Mouse (Mus musculus) left cerebral cortex, adult 2 months (tissue): ENCODE measurements at regions not wholly inside any gene's neighbourhood (a gene's known extent, or its start where the extent isn't known, plus 50 kb on each side); places are given as distances from the start of the nearest gene placed in this dataset.

Experiments
- DNase-seq, 2 experiments: peaks; one replicate each; pipeline ENCODE4 v3.0.0; 2021 to 2022; ENCODE audit warnings: low spot score in 2 of 2, mixed read lengths in 1 of 2; ENCODE audit errors: extremely low spot score in 1 of 2
- H3K27ac ChIP-seq: fragments of 200-600 bp; 2 replicates; pipeline ENCODE4 v1.8.1; 2022
- H3K4me3 ChIP-seq: fragments of 200-600 bp; 2 replicates; pipeline ENCODE4 v1.8.1; 2022
- CTCF ChIP-seq: fragments of 200-600 bp; IDR thresholded peaks from 2 replicates; pipeline ENCODE4 v1.8.1; 2022; ENCODE audit warnings: antibody characterized with exemption, mild to moderate bottlenecking, moderate library complexity
- intact Hi-C: fragments of 180-260 bp; cut with DNase I; formaldehyde crosslinking; loops from one replicate; pipeline ENCODE4 v1.15.1; 2025

- H3K27ac ChIP-seq, result no peak overlapping the region
- H3K4me3 ChIP-seq, result no peak overlapping the region
- TF ChIP-seq CTCF, result no peak
- intact Hi-C loops, result no loop called here
- no peak for DNase-seq
These were observed 371.8 kb upstream of the Acvr2a start for GRCm38 (mm10) chr2:48441991-48442544.

- no peak for TF ChIP-seq CTCF
- DNase-seq, result no peak
- intact Hi-C loops, result no loop called here
- no peak overlapping the region for H3K27ac ChIP-seq
- no peak overlapping the region for H3K4me3 ChIP-seq
These were observed 367.9 kb upstream of the Acvr2a start for GRCm38 (mm10) chr2:48445898-48446604.

- H3K4me3 ChIP-seq, result no peak overlapping the region
- intact Hi-C loops, result no loop called here
- TF ChIP-seq CTCF, result no peak
- no peak for DNase-seq
- no peak overlapping the region for H3K27ac ChIP-seq
These were observed 367.3 kb upstream of the Acvr2a start for GRCm38 (mm10) chr2:48446617-48447016.

- TF ChIP-seq CTCF, result no peak
- DNase-seq, result no peak
- intact Hi-C loops, result no loop called here
- Histone ChIP-seq H3K4me3 (no peak overlapping the region), H3K27ac (no peak overlapping the region)
These were observed 364.6 kb upstream of the Acvr2a start for GRCm38 (mm10) chr2:48449165-48449842.

- DNase-seq, result peak; percentile 18 to 37
- TF ChIP-seq CTCF, result no peak
- intact Hi-C loops, result loop anchor here (2.0 to 10.0 kb wide), 5 partner anchors 48 to 452 kb away; partner anchors contain the start of gene Acvr2a
- no peak overlapping the region for H3K4me3 ChIP-seq
- H3K27ac ChIP-seq, result peak overlapping the region; percentile 25; the same call in 1 of the 2 replicates
These were observed 357.6 kb upstream of the Acvr2a start for GRCm38 (mm10) chr2:48456072-48457040.

GRCm38 (mm10) chr2:48457117-48457516 lies 356.8 kb upstream of the Acvr2a start:
- intact Hi-C loops, result loop anchor here (2.0 to 10.0 kb wide), 5 partner anchors 48 to 452 kb away; partner anchors contain the start of gene Acvr2a
- Histone ChIP-seq H3K4me3 (no peak overlapping the region), H3K27ac (no peak overlapping the region)
- TF ChIP-seq CTCF, result no peak
- no peak for DNase-seq

- intact Hi-C loops, result no loop called here
- Histone ChIP-seq H3K27ac (no peak overlapping the region), H3K4me3 (no peak overlapping the region)
- no peak for DNase-seq
- TF ChIP-seq CTCF, result no peak
These were observed 348.4 kb upstream of the Acvr2a start for GRCm38 (mm10) chr2:48465483-48465882.

GRCm38 (mm10) chr2:48468895-48469294 lies 345.0 kb upstream of the Acvr2a start:
- no peak overlapping the region for H3K4me3 ChIP-seq
- TF ChIP-seq CTCF, result no peak
- DNase-seq, result no peak
- no peak overlapping the region for H3K27ac ChIP-seq
- intact Hi-C loops, result no loop called here

- Histone ChIP-seq H3K27ac (no peak overlapping the region), H3K4me3 (no peak overlapping the region)
- no peak for DNase-seq
- TF ChIP-seq CTCF, result no peak
- intact Hi-C loops, result no loop called here
These were observed 344.6 kb upstream of the Acvr2a start for GRCm38 (mm10) chr2:48469357-48469756.

GRCm38 (mm10) chr2:48473102-48473501 lies 340.8 kb upstream of the Acvr2a start:
- TF ChIP-seq CTCF, result no peak
- Histone ChIP-seq H3K27ac (no peak overlapping the region), H3K4me3 (no peak overlapping the region)
- intact Hi-C loops, result no loop called here
- DNase-seq, result no peak

- Histone ChIP-seq H3K27ac (no peak overlapping the region), H3K4me3 (no peak overlapping the region)
- TF ChIP-seq CTCF, result no peak
- DNase-seq, result no peak
- intact Hi-C loops, result no loop called here
These were observed 339.3 kb upstream of the Acvr2a start for GRCm38 (mm10) chr2:48474642-48475041.

- no peak overlapping the region for H3K27ac ChIP-seq
- no peak for DNase-seq
- TF ChIP-seq CTCF, result no peak
- intact Hi-C loops, result no loop called here
- H3K4me3 ChIP-seq, result no peak overlapping the region
These were observed 337.1 kb upstream of the Acvr2a start for GRCm38 (mm10) chr2:48476777-48477176.
